Mouse (Mus musculus): ENCODE measurements around the gene Plscr1.

Plscr1 gene

DNA sequence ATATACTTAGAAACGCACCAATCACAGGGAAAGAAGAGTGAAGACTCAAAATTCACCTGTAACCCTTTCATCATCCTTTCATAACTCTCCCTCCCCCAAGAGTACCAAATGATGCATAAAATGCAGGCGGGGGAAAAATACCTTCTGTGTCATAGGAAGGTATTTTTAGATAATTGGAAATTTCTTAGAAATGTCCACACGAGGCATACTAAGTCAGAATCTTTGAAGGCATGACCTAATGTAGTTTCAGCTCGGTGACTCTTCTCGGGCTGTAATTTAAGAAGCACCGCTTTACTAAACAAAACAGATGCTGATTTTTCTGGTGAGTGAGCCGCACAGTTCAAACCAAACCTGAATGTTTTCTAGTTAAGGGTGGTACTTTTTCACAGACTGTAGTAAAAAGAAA is at the start of gene Plscr1:
Plscr1 (plus strand) TSS at position 304 of the 406 bp plus-strand sequence.
- peak; percentile 37 for DNase-seq (ENCODE audit: low spot score)

DNA sequence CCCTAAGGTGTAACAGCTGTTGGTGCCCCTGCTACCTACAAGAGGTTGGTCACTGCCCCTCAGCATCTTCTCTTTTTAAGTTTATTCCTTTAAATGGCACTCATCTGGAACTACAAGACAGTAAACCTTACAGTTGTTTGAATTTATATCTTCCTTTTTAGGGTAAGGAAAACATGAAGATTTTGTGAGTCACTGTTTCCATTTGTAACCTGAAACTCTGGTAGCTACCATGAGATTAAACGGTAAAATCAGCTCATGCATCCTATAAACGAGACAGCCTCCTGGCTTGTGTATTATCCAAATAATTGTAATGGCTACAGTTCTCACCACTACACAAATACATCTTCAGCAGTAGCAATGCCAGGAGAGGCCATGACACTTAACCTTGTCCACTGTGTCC is 45.2 kb upstream of the Plscr1 start:
- DNase-seq (ENCODE audit: low spot score): no peak

DNA sequence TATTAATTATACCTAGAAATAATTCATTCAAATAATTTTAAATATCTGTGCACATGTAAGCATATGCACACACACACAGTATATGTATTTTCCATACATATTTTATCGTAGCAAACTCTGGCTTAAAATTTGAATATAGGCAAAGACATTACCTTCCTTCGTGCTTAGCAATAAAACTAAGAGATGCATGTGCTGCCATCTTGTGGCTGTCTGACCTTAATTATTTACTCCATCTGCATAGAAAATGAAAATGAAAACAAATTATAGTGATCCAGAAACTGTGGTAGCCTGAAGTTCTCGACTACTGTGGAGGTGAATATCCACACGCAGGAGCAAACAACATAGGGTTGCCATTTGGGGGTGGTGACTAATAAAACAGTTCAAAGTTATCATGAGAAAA is 42.2 kb upstream of the Plscr1 start:
- peak; percentile 69 for DNase-seq (ENCODE audit: low spot score)

DNA sequence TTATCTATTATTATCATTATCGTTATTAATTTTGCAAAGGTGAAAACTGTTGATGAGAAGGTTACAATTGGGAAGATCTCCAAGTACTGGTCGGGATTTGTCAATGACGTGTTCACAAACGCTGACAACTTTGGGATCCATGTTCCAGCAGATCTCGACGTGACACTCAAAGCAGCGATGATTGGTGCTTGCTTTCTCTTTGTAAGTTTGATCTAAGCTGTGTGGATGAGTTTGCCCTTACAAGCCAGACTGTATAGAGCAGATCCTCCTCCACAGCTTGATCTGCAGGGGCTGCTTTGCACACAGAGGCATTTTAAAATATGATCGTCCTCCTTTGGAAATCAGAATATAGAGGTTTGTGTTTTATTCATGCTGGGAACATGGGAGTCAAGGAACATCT is 41.8 kb upstream of the Plscr1 start:
- peak; percentile 21 for DNase-seq (ENCODE audit: low spot score)

DNA sequence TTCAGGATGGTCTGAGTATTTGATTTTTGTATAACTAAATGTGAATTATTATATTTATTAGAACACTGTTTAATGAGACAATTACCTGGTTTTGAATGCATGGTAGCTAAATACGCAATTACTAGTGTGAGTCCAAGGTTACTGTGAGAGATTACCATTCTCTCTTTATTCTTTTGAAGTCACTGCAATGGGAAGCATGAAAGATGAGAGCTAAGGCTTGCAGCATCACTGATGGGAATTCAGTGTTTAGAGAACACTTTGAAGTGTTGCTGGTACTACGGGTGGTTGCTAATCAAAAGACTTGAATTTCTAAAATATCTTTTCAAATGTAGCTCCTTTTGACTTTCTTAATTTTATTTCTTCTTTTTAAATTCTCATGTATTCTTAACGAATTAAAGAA is 39.7 kb upstream of the Plscr1 start:
- DNase-seq (ENCODE audit: low spot score): no peak

DNA sequence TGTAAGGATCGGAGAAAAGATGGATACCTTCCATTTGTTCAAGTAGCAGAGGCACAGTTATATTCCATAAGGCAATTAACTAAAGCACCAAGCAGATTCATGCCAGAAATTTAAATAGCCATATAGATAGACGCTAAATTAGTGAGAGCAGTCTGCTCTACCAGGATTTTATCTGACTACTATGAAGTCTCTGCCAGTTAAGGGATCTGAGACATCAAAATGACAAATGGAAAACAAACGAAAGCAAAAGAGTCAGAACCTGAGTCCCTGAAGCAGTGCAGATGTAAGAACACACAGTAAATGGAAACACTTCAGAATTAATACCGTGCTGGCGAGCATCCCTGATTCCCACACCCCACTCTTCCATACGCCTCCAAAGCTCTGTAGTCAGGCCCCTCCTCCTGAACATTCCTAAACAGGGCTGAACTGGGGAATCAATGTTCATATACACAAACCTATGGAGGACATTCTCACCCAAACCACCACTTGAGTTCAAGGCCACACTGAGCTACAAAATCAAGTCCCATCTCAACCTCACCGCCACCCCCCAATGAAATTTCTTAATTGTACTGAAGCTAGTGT is 39.1 kb upstream of the Plscr1 start:
- DNase-seq (ENCODE audit: low spot score): no peak

DNA sequence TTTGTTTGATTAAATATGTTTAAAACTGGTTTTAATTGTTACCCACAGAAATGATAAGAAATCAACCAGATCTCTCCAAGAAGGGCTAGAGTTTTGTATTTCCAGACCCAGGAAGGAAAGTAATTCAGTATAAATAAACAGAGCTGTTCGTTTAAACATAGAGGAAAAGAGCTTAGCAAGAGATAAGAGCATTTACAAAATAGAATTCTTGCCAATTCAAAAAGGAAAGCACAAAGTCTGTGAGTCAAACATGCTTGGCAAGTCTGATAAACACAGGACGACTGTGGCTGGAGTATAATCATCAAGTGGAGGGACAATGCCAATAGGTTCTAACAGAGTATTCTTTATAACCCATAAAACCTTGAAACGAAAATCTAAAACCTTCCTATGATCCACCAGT is 38.5 kb upstream of the Plscr1 start:
- no peak for DNase-seq (ENCODE audit: low spot score)

DNA sequence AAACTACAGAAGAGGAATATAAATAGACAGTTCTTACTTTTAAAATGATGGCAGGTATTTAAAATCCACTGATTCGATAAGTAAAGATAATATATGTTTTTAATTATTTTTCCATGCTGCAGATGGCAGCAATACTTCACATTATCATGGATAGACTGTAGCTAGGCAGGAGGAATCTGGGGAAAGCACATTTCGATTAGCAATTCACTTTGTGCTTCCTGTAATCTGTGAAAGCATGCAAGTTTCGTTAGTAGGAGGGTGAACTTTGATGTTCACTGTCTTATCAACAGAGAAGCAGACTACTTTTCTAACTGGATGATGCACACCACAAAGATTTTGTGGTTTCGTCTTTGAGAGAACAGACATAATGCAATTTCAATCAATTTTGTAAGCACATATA is 32.1 kb upstream of the Plscr1 start:
- peak; percentile 19 for DNase-seq (ENCODE audit: low spot score)

DNA sequence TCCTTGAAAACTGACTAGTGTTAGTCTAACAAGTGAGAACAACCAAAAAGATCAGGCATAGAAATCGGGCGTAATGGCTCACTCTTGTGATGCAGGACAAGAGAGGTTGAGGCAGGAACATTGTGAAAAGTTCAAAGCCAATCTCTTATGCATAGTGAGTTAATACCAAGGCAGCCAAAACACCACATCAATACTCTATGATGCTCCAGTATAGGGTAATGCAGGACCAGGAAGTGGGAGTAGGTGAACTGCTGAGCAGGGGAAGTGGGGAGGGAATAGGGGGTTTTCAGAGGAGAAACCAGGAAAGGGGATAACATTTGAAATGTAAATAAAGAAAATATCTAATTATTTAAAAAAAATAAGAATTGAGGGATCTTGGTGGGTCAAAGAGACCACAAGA is 31.7 kb upstream of the Plscr1 start:
- DNase-seq (ENCODE audit: low spot score): no peak

DNA sequence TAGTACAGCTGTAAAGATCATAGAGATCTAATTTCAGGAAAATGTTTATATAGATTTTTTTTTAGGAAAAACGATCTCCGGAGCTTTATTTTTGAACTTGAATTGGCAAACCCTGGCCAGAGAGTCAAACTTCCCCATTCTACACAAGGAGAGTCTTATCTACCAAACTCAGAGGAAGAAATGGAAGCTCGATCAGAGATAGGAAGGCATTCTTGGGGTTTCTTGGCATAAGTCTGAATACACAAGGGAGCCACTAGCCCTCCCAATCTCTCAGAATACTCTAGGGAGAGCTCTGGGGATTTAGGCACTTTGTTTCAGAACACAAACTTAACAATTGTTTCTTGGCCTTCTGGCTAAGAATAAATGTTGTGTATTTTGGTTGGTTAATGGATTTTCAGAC is 29.4 kb upstream of the Plscr1 start:
- no peak for DNase-seq (ENCODE audit: low spot score)

DNA sequence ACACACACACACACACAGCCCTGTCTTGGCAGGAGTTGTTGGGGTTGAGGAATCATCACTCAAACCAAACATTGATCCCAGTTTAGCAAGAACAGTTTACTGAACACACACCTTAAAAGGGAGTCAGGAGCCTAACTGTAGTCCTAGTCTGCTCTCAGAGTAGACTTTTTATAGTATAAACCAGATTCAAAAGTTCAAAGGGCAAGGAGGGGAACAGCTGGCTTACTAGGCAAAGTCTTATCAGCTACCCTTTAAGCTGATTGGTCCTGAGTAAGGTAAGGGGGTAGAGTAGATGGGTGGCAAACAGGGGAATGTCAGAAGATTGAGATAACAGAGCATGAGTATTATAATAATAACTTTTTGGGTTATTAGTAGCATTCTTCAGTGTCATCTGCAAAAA is 28.1 kb upstream of the Plscr1 start:
- no peak for DNase-seq (ENCODE audit: low spot score)

DNA sequence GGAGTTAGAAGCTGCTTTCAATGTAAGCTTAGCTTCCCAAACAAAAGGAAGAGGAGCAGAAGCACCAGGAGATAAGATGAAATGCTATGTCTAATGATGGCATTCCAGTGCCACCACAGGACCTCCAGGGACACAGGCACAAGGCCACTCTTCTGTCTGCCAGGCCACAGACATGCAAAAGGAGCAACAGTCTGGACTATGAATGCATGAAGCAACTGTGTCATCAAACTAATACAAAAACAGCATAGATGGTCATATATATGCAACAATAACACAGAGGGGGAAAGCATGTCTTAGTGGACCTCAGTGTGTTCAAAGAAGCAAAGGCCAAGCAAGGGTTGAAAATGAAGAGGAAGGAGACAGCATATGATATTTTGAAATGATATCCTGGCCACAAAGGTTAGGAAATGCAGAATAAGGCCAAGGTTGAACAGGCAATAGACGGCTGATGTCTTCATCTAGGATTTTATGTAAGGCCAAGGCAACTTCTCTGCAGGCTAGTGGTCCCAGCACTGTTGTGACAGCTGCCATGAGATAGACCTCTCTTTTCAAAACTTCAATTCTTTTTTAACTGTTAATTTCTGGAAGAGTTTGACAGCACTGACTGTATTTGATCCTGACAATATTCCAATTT is 24.8 kb upstream of the Plscr1 start:
- DNase-seq (ENCODE audit: low spot score): no peak

DNA sequence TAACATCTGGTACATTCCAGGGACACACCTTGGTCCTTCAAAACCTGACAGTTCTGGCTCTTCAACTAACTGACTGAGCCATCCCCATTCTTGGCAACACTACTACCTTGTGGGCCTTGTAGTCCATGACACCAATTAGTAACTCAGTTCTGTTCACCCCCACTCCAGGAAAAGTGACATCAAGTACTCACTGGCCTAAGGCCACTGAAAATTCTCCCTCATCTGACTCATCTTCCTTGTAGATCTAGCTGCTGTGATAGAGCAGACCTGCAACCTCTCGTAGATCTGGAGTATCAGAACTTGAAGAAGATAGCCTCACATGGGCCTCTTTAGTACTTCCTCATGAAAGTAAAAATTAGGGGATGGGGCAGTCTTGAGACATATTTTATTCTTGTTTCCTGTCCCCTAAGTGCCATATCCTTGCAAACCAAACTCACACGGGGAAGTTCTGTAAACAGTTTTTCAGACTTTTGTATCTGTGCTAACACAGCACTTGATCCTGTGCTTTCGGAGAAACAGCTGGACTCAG is 23.4 kb upstream of the Plscr1 start:
- no peak for DNase-seq (ENCODE audit: low spot score)

DNA sequence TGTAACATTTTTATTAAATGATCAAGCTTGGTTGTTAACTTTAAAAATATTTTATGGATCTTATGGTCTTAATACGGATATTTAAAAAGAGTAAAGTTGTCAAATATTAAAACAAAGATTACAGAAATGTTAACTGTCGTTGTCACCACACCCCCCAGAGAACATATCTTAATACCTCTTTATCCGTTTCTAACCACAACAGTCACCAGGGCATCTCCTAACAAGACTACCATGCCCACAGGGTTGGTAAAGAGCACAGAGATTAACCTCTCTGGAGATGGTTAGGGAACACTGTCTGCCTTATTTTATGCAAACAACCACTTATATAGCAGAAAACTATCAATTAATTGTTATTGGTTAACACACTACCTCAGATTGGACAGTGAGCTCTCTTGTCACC is 22.8 kb upstream of the Plscr1 start:
- no peak for DNase-seq (ENCODE audit: low spot score)

DNA sequence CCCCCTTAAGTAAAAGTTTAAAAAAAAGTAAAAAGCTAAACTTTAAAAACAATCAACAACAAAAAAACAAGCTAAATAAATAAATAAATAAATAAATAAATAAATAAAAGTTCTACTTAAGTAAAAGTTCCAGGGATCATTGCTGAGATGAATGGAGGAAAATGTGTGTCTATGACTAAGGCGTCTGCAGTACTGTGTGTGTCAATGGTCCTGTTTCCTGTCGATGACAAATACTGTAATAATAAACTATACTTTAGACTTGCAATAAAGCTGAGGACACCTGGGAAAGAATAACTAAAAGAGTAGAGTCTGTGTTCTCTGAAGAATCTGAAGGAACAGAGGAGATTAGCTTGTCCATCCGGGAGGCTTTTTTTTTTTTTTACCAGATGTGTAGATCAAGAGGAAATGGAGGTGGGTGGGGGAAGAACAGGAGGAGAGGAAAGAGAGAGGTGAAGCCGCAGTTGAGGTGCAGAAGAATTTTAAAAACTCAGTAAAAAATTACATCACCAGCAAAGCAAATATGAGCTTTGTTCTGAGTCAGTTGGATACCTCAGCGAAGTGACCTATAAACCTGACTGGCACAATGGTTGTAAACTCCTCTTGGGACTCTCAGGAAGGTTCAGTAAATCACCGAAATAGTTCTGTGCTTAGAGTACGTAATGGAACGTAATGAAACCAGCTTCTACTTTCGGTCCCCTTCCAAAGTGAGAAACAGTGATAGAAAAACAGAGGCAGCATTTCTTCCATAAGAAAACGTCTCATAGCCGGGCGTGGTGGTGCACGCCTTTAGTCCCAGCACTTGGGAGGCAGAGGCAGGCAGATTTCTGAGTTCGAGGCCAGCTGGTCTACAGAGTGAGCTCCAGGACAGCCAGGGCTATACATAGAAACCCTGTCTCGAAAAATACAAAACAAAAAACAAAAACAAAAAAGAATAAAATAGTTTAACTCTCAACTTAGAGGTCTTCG is 20.4 kb upstream of the Plscr1 start:
- no peak for DNase-seq (ENCODE audit: low spot score)

DNA sequence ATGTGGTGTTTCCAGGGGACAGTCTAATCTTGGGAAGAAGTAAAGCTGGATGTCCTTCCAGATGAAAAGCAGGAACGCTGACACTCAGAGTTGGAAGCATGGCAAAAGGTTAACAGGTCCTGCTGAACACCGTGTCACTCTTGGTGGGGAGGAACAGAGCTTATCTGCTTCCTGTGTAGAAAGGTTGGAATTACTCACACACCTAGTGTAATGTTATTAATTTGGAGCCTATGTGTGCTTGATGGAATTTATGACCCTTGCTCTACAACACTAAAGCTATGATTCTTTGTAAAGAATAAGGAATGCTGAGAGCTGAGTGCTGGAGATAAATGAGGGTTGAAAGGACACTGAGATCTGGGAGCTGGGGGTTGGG is 19.7 kb upstream of the Plscr1 start:
- no peak for DNase-seq (ENCODE audit: low spot score)

DNA sequence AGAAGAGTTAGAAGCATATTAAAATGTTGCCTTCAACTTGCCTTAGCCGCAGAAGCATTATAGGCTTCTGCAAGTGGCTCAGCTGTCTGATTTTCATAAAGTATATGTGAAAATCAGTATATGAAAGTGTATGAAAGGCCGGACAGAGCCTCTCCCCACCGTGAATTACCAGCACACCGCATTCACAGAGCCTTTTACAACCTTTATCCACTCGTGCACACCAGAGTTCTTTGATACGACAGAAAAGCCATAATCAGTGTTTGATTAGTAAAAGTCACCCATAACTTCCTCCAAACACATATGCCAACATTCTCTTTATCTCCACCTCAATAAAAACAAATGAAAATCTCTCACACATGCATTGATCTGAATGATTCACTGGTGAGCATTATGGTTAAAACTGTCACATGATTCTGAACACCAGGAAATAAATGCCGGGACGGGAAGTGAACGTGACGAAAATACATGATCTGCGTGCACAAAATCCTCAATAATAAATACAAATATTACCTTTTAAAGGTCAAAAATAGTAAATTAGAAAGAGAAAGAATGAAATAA is 14.6 kb upstream of the Plscr1 start:
- no peak for DNase-seq (ENCODE audit: low spot score)

DNA sequence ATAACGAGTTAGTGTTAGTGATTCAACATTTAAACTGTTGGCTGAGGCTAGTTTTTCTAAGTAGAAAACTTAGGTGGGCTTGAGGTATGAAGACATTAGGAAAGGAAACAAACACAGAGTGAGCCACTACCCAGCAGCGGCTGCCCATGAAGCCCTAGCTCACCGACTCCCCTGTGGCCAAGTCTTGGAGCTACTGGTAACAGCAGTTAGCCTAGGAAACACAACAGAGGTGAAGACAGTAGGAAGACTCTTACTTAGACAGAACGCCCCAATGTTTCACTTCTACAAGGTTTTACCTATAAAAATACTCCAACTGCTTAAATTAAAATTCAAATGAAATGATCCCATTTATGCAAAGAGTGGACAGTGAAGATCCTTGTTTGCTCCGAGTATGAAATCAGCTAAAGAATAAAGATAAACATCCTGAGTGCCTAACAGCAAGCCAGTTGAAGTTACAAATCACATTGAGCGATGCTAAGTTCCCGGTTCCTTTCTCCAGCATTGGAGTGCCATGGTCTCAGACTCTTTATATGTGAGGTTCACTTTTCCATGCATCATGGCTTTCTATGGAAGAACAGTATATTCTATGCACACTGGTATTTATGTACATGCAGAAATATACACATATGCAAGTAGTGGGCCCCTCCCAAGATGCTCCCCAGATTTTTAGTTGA is 640 bp upstream of the Plscr1 start:
- no peak for DNase-seq (ENCODE audit: low spot score)

DNA sequence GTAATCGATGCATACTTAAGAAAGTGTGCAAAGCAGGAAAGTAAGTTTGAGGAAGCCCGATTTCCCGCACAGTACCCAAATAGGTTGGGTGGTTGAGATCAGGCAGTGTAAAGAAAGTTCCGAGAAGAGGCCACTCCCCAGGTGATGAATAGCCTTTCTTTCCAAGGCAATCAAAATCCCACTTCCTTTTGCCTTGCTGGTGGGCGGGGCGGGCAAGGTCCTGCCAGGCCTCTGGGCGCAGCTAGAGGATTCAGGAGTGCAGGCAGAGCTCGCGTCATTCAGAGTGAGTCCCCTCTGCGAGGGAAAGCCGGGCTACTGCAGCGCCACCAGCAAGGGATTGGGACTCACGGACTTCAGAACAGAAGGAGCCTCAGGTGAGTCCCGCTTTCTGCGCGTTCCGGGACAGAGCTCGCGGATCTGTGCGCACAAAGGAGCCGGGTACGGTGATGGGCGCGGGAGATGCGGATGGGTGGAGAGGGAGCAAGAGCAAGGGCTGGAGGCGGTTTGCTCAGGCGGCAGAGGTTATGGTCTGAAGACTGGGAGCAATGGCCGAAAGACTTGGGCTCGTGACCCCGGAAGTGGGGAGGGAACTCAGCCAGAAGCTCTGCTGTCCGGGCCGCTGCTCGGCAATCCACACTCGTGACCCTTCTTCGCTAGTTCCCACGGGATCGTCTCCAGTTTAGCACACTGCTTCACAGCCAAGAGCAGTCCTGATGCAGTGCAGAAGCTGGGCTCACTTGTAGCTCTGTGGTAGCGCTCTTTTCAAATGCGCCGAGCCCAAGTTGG is 630 bp downstream of the Plscr1 start:
- peak; percentile 88 for DNase-seq (ENCODE audit: low spot score)

DNA sequence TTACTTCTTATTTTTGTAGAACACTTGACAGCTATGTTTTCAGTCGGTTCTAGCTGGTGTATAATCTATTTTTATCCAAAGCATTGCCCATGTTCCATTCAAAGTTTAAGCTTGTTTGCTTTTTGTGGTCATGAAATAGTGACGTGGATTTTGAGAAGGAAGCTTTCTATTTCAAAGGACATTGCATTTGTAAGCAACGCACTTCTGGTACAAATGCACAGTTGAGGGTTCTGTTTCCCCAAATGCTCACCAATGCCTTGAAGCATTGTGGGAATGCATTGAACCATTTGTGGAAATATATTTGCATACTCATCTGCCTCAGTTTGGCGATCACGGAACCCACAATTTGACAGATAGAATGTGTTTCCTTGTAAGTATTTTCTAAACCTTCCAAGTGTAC is 3.2 kb downstream of the Plscr1 start:
- no peak for DNase-seq (ENCODE audit: low spot score)

DNA sequence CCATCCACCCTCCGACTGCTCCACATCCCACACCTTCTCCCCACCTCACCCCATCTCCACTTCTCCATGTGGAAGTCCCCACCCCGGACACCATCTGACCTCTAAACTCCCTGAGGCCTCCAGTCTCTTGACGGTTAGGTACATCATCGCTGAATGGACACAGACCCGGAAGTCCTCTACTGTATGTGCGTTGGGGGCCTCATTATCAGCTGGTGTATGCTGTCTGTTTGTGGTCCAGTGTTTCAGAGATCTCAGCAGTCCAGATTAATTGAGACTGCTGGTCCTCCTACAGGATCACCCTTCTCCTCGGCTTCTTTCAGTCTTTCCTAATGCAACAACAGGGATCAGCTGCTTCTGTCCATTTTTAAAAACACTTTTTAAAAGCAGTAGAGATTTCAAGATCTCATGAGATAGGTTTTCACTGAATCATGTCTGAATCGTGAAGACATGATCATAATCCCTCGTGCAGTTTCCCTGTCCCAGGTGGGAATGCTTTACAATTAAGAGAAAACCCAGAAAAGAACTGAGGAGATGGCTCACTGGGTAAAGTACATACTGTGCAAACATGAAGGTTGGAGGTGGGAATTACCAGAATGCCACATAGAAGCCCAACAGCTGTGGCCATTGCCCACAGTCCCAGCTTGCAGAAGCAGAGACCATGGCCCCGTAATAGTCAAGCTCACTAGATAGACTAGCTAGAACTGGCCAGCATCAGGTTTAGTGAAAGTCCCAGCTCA is 4.2 kb downstream of the Plscr1 start:
- DNase-seq (ENCODE audit: low spot score): no peak
